Mouse (Mus musculus) retina, postnatal 1 day (tissue): Measurements from ENCODE around the gene Zfp493.
"Not testable (repeated sequence)": the region's sequence is repeated elsewhere in the genome, so short reads cannot be mapped to it uniquely, and the experiment has no call there.

Experiments
- DNase-seq: peaks from one replicate; pipeline ENCODE4 v3.0.0-alpha.2; 2012

Gene Zfp493

DNA sequence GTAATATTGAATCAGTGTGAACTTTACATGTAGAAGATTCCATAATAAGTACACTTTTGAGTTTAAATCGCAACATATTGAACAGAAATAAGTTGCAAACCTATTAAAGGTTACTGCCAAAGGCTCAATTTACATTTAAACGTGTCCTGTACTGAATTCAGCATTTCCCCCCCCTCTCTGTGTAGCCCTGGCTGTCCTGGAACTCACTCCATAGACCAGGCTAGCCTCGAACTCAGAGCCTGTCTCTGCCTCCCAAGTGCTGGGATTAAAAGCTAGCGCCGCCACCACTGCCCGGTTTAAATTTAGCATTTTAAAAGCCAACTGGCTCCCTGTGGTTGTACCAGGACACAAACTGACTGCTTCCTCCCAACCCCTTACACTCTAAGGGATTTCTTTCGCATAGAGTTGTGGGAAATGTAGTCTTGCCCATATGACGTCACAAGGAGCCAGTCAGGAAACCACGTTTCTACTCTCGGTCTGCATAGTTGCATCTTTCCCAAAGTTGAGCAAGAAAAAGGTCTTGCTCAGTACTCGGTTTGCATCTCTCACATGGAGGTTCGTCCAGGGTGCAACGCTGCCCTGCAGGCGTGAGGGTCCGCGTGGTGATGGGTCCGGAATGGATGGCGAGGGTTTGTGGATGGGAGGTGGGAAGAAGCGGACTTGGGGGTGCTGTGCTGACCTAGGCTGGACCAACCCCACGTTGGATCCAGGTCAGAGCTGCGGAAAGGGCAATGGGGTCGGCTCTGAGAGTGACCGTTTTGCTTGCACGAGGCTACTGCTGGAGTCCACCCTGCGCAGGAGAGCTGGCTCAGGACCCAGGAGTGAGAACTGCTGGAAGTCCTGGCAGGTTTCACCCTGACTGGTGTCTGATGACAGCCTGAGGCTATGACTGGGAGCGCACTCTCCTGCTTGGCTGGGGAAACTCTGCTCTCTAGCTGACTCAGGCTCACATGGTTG, at the start of gene Zfp493:
Zfp493 (plus strand) TSS at position 429 of the 957 bp plus-strand sequence.
- peak; percentile 89 for DNase-seq

DNA sequence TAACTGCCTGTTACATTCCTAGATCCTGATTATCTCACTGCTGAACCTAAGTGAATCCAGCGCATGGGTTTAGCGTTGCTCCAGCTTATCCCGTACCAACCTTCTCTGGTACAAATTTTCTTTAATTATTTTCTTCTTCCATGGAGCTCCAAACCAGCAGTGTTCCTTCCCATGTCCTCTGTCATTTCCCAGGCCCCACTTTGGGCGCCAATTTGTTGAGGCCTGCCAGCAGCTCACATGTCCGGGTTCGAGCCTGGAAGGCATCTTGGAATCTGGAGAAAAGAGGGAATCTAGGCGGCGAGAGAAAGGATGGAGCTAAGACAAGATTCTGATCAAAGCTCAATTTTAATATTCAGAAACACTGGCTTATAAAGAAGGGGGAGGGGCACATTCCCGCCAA, 45.1 kb upstream of the Zfp493 start:
- not testable (repeated sequence) for DNase-seq

DNA sequence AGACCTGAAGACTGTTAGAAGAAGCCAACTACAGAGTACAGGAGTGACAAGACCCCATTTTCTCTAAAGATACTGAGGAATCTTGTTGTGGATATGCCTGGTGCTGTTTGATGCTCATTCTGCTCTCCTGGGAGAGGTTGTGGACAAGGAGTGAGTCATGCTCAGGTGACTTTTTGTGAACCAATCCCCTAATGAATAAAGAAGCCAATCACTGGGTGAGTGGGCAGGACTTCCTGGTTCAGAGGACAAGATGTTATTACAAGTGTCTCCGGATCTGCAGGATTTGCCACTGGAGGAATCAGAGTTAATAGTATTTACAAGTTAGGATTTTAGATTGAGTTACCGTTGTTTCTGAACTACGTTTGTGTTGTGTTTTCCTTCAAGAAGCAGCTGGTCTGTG, 36.6 kb upstream of the Zfp493 start:
- no peak for DNase-seq

DNA sequence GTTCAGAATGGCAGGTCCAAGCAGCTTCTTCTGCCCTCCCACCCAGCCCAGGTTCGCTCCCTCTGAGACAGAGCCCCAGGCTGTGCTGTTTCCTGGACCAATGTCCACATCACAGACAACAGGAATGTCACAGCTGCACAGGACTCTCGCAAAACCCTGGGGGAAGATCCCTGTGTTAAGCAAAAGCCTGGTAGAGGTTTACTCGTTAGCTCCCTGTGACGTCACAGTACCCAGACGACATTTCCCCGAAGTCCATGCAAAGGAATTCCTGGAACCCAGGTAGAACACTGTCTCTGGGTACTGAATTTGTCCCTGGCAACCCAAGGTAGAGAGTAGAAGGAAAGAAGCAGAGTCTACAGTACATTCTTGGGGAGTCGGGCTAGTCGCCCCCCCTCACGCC, 35.6 kb upstream of the Zfp493 start:
- DNase-seq, result no peak

DNA sequence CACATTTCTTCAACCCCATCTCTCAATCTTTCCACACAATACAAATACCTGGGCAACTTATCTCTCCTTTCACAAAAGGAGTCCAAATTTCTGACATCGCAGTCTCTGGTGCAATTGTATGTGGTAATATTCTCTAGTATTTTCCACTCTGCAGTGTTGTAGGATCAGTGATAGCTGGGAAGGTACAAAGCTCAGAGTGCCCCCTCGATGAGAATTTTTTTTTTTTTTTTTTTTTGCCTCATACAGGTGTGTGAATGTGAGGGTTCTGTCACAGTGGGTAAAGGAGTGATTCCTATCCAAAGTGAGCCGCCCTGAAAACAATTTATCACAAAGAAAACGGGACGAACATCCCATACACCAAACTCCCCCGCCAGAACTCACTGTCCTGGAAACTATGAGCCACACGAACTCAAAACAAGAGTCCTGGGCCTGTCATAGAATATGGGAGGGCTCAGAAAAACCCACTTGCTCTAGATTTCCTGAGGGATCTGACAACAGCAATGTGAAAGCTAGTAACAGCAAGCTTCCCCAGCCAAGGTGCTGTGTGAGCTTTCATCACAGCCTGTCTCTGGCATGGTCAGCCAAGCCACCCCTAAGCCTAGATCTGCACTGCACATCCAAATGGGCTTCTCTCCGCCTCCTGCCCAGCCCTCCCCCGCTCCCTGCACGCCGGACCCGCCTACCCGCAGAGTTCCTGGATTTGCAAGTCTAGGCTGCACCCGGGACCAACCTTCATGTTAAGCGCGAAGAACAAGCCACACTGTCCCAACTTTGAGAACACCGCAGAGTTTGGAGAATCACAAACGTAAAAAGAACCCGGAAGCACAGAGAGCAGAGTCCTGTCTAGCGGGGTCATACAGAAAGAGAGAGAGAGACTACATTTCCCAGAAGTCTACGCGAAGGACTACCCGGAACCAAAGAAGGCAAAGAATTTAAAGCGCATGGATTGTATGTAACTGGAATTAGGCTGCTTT, 24.9 kb upstream of the Zfp493 start, which contains the start of gene Zfp85:
Zfp85 (minus strand) TSS at position 896 of the 974 bp plus-strand sequence.
- peak; percentile 88 for DNase-seq

DNA sequence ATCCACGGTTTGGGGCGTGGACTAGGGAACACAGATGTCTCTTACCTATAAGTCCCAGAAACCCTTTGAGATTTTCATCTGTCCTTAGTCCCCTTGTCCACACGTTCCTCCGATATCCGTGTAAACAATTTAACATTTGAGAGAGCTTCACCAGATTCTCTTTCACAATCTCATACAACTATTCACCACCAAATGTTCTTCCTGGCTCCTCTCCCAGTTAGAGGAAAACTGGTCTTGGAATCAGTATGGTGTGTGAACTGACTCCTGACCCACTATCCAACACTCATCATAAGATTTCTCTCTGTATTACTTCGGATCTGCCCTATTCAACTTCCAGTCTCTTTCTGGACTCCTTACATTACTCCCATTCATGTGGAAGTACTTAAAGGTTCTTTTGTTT, 23.7 kb upstream of the Zfp493 start:
- no peak for DNase-seq

DNA sequence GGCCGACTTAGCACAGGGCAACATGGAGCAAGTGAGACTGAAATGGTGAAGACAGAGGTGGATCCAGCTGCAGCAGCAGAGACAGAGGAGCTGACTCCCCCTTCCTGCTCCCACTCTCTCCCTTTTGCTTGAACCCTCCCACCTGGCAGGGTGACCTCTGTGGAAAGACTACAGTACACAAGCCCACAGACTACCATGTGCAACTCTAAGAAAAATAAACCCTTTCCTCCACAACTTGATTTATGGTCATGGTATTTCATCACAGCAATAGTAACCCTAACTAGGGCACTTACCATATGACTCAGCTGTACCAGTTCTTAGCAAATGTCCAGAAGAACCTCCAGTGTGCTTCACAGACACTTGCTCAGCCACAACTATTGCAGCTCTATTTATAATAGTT, 19.5 kb upstream of the Zfp493 start:
- DNase-seq, result no peak

DNA sequence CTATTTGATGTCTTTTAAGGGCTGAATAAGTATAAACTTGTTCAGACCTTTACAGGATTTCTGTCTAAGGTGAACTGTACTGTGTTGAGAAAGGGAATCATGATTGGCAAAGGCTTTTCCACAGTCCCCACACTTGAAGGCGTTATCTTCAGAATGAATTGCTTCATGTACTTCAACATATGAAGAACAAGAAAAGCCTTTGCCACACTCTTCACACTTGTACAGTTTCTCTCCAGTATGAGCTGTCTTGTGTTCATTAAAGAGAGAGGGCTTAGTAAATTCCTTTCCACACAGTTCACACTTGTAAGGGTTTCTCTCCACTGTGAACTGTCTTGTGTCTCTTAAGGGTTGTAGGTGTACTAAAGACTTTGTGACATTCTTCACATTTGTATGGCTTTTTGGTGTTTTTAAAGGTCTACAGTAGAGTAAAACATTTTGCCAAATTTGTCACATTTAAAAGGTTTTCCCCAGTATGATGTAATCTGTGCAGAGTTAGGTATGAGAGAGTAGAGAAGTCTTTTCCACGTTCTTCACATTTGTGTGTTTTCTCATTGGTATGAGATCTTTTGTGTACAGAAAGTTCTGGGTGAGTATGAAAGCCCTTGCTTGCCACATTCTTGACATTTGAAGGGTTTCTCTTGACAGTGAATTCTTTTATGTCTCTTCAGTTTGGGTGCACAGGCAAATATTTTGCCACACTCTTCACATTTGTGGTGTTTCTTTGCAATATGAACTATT, 16.3 kb upstream of the Zfp493 start:
- no peak for DNase-seq

DNA sequence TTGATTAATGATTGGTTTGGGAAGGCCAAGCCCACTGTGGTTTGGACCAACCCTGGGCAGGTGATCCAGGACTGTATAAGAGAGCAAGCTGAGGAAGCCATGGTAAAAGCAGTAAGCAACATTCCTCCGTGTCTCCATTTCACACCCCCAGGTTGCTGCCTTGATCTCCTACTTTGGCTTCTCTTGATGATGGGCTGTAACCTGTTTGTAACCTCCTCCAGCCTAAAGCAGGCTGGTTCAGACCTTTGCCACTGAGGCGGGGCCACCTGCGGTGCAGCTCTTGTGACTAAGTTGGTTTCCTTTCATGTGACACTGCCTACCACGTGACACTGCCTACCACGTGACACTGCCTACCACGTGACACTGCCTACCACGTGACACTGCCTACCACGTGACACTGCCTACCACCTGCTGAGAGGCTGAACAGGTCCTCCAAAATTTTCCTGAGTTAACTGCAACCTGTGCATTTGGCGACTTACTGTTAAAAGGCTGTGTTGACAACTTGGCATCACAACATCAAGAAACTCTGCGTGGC, 12.5 kb downstream of the Zfp493 start:
- no peak for DNase-seq

DNA sequence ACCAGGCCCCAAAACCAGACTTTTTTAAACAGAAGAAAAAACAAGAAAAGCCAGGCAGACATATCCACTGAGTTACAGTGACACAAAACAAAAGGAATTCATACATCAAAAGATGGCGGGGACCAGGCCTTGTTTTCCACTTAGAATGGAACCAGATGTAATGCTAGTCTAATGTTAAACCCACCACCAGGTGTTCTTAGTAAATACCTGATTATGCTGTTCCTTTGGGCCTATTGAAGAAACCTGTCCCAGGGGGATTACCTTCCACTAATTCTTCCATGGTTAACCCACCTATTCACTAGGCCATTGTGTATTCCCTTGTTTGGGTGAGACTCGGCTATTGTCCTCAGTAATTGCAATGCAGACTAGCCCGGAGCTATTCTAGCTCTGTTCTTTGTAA, 19.1 kb downstream of the Zfp493 start:
- DNase-seq, result no peak

DNA sequence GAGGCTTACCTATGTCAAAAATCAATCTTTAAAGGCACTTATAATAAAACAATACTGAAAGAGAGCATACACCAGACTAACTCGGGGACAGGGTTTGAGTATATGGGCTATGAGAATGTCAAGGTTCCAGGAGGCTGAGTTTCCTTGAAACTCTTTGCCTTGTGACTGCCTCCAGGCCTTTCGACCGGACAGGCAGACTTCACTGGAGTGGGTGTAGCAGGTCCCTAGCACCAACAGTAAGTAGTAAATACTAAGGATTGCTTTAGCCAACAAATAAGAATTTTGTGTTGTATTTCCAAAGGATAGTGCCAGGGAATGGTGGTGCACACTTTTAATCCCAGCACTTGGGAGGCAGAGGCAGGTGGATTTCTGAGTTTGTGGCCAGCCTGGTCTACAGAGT, 19.7 kb downstream of the Zfp493 start:
- DNase-seq, result not testable (repeated sequence)

DNA sequence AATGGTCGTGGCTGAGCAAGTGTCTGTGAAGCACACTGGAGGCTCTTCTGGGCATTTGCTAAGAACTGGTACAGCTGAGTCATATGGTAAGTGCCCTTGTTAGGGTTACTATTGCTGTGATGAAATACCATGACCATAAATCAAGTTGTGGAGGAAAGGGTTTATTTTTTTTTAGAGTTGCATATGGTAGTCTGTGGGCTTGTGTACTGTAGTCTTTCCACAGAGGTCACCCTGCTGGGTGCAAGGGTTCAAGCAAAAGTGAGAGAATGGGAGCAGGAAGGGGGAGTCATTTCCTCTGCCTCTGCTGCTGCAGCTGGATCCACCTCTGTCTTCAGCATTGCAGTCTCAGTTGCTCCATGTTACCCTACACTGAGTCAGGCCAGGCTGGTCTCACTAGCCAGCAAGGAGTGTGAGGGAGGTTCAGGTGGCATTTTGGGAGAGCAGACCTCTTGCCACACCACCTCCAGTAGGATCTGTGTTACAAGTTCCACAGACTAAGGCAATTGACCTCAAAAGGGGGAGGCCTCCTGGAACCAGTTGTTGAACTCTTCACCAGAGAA, 32.2 kb downstream of the Zfp493 start:
- DNase-seq, result no peak

DNA sequence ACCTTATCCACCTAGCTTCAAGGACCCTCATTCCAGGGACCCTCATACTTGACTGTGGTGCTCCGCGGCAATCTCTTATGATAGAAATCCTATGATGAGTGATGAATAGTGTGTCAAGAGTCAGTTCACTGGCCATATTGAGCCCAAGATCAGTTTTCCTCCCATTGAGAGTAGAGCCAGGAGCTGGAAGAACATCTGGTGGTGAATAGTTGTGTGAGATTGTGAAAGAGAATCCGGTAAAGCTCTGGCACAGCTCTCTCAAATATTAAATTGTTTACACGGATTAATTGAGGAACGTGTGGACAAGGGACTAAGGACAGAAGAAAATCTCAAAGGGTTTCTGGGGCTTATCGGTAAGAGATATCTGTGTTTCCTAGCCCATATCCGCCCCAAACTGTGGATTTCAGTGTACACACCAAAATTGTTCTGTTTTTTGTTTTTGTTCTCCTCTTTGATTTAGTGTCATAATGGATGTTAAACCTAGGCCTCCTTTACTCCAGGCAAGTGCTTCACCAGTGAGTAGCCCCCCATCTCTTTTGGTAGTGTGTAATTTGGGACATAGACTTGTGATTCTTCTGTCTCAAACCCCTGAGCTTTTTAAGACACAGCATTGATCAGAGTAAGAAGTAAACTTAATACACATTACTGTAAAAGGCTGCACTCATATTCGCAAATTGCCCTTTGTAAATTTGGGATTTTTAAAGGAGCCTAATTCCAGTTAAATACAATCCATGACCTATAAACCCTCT, 33.6 kb downstream of the Zfp493 start:
- no peak for DNase-seq

DNA sequence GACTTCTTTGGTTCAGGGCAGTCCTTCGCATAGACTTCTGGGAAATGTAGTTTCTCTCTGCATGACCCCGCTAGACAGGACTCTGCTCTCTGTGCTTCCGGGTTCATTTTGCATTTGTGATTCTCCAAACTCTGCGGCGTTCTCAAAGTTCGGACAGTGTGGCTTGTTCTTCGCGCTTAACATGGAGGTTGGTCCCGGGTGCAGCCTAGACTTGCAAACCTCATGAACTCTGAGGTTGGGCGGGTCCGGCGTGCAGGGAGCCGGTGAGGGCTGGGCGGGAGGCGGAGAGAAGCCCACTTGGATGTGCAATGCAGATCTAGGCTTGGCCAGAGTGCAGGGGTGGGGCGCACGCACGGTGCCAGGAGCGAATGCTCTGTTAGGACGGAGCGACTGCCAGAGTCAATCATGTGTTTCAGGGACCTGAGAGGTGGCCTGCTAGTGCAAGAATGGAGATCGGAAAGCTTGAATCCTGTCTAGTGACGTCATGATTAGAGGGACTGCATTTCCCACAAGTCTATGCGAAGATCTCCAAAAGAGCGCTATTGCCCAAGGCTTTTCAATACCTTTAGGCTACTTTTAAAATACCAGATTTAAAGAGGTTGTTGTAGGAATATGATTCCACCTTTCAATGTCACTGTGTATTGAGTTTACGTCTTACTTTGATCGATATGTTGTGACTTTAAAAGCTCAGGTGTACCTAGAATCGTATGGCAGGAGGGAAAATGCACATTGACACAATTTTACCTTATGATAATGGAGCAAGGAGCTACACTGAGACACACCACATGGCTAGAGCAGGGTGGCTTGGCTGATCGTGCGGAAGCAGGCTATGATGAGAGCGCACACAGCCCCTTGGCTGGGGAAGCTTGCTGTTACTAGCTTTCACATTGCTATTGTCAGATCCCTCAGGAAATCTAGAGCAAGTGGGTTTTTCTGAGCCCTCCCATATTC, 34.5 kb downstream of the Zfp493 start, which contains the start of gene Zfp273:
Zfp273 (plus strand) TSS at position 31 of the 951 bp plus-strand sequence.
- peak; percentile 92 for DNase-seq

DNA sequence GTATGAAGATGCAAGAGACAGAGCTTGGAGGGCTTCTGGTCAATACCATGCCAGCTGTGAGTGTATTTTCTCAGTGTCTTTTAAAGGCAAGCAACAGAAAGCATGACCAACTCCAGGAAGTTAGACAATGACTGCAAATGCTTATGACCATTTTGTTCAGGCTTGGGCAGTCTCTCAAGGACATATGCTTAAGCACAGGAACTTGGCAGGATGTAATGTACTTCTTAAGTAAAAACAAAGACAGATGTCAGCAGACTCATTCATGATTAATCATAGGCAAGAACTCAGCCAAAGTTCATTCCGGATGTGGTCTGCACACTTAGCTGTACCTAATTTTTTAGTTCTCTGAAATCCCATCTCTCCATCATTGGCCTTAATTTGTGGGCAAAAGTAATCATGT, 39.1 kb downstream of the Zfp493 start:
- DNase-seq, result no peak

DNA sequence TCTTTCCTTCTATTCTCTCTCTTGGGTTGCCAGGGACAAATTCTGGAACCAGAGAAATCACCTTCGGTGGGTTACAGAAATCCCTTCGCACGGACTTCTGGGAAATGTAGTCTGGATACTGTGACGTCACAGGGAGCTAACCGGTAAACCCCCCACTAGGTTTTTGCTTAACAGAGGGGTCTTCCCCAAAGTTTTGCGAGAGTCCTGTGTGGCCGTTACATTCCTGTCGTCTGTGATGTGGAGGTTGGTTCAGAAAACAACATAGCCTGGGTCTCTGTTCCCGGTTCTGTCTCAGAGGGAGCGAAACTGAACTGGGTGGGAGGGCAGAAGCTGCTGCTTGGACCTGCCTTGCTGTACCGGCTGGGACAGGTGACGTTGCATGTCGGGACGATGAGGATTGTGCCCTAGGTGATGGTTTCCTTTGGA, 51.4 kb downstream of the Zfp493 start, which contains the start of gene Gm10037:
Gm10037 (plus strand) TSS at position 196 of the 426 bp plus-strand sequence.
- peak; percentile 81 for DNase-seq

DNA sequence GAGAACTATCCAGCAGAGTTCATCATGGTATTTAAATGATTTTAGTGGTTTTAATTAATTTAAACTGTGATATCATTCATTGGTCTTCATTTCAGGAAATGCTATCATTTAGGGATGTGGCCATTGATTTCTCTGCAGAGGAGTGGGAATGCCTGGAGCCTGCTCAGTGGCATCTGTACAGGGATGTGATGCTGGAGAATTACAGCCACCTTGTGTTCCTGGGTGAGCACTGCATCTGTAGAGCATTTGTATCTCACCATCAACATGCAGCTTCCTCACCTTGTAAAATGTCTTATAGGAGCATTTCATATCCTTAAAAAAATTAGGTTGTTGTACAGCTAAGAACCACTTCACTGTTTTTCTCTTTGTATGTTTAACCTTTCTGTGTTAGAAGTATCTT, 53.6 kb downstream of the Zfp493 start:
- not testable (repeated sequence) for DNase-seq
